Mouse (Mus musculus) kidney, adult 10 weeks (tissue): ENCODE measurements around the gene Tcp11x2. TPM values are rescaled to one million over a fixed set of nuclear protein-coding genes. Genes with fewer than 3 reads are reported as not detected.

ENCODE experiments used
- polyA plus RNA-seq: library from polyadenylated mRNA; stranded (reverse); fragments of 350-450 nt; fragmentation: Illumina TruSeq; extraction: RNeasy Lipid Tissue Mini Kit (QIAGEN cat#74804); gene quantifications from one replicate; pipeline ENCODE4 v1.2.3, GENCODE M21; 2014; ENCODE audit warnings: low read depth, low replicate concordance

The Tcp11x2 gene
- not detected for polyA plus RNA-seq

GRCm38 (mm10) chrX:135693633-135694032 lies at the start of gene Tcp11x2:
Gene Tcp11x2, minus strand, starts transcription at chrX:135693790.

GRCm38 (mm10) chrX:135742304-135743055 lies 48.9 kb upstream of the Tcp11x2 start, which contains the start of the genes Armcx5 and Gprasp1:
Gene Armcx5, plus strand, starts transcription at chrX:135742733.
Gene Gprasp1, plus strand, starts transcription at chrX:135742733.

GRCm38 (mm10) chrX:135725161-135725560 lies 31.6 kb upstream of the Tcp11x2 start, which contains the start of gene Tmsb15a:
Gene Tmsb15a, minus strand, starts transcription at chrX:135725261.

GRCm38 (mm10) chrX:135627605-135628004 lies 66.0 kb downstream of the Tcp11x2 start, which contains the start of gene Prame:
Gene Prame, minus strand, starts transcription at chrX:135627705.

Other genes starting within 250 kb of the Tcp11x2 start
- gene AV320801, start 199.2 kb downstream of the Tcp11x2 start, polyA plus RNA-seq = not detected
- gene Nxf7, start 95.0 kb downstream of the Tcp11x2 start, polyA plus RNA-seq = not detected
- not detected for gene Prame, start 66.1 kb downstream of the Tcp11x2 start, polyA plus RNA-seq
- not detected for gene Tmsb15a, start 31.5 kb upstream of the Tcp11x2 start, polyA plus RNA-seq
- gene Armcx5, start 48.9 kb upstream of the Tcp11x2 start, polyA plus RNA-seq = 8.2 TPM
- 31.5 TPM for gene Gprasp1, start 48.9 kb upstream of the Tcp11x2 start, polyA plus RNA-seq
- 26.7 TPM for gene Bhlhb9, start 103.8 kb upstream of the Tcp11x2 start, polyA plus RNA-seq
- 3.8 TPM for gene Gprasp2, start 145.2 kb upstream of the Tcp11x2 start, polyA plus RNA-seq